Mouse (Mus musculus) erythroblast, embryonic 14.5 days (primary cell): ENCODE results near the gene Cep55.

ENCODE experiments used
- GATA1 ChIP-seq: IDR thresholded peaks from 2 replicates; pipeline ENCODE4 v1.6.1; 2012; ENCODE audit warnings: low read length, inconsistent platforms, mixed read lengths
- TAL1 ChIP-seq: IDR thresholded peaks from 3 replicates; pipeline ENCODE4 v1.6.1; 2012; ENCODE audit warnings: low read length, inconsistent platforms, mixed read lengths

DNA sequence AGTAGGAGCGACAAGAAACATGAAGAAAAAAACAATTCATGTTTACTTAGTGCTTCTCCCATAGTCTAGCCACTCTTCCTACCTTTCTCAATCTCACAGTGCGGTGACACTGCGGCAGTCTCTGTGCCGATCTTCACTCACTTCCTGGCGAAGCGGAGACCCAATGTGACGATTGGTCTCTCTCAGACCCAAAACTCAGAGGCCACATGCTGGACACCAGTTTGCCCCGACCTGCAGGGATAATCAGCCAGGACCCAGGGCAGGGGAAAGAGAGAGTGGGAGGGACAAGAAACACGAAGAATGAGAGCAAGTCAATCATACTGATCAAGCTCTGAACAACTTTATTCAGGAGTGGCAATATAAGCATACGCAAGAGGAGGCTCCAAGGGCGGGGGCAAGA is 20.2 kb downstream of the Cep55 start:
- TF ChIP-seq GATA1 (no peak), TAL1 (no peak)
